Mouse (Mus musculus) heart, postnatal 25 days (tissue): Measurements from ENCODE around the gene Adipoq. TPM values are rescaled to one million over a fixed set of nuclear protein-coding genes. Genes with fewer than 3 reads are reported as not detected.
A peak's percentile ranks its signal among the peaks of the same experiment; 100 is the strongest.
"Not testable (repeated sequence)": the region's sequence is repeated elsewhere in the genome, so short reads cannot be mapped to it uniquely, and the experiment has no call there.

Source experiments
- DNase-seq: peaks from one replicate; pipeline ENCODE4 v3.0.0; 2022; ENCODE audit warnings: low spot score
- intact Hi-C: fragments of 180-260 bp; cut with DNase I; formaldehyde crosslinking; loops from one replicate; pipeline ENCODE4 v1.15.1; 2025
- total RNA-seq, 2 experiments: library from RNA; stranded (reverse); gene quantifications; 2 replicates each; pipeline ENCODE4 v1.2.3; 2021

Gene Adipoq
- total RNA-seq = 10 to 100 TPM in 1 of 2 experiments, 1 to 10 TPM in 1; 3.0 to 11.3 TPM

DNA sequence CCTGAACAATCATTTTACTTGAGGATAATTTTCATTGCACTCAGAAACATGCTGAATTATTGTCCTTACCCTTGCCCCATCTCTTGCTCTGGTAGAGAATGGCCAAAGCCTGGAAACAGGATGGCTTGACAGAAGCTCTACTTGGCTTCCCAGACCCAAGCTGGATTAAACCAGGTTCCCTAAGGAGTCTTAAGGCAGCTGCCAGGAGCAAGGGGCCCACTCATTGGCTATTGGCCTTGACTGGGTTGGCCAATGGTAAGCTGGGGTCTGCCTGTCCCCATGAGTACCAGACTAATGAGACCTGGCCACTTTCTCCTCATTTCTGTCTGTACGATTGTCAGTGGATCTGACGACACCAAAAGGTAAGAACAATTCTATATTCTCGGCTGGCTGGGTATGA lies at the start of gene Adipoq:
TSS of gene Adipoq (plus strand) at position 257 of the 400 bp plus-strand sequence.
- intact Hi-C loops = no loop called here
- no peak for DNase-seq

- intact Hi-C loops = not testable (repeated sequence)
These were observed 49.5 kb upstream of the Adipoq start for GRCm38 (mm10) chr16:23096886-23097285.

GRCm38 (mm10) chr16:23097290-23098104 lies 48.8 kb upstream of the Adipoq start:
- DNase-seq, intact Hi-C loops: not testable (repeated sequence)

More at GRCm38 (mm10) chr16:23096886-23097285, 49.5 kb upstream of the Adipoq start:
- DNase-seq = not testable (repeated sequence)

GRCm38 (mm10) chr16:23098105-23098452 lies 48.3 kb upstream of the Adipoq start:
- DNase-seq, intact Hi-C loops: not testable (repeated sequence)

GRCm38 (mm10) chr16:23099632-23100031 lies 46.7 kb upstream of the Adipoq start:
- DNase-seq = no peak
- intact Hi-C loops = no loop called here

DNA sequence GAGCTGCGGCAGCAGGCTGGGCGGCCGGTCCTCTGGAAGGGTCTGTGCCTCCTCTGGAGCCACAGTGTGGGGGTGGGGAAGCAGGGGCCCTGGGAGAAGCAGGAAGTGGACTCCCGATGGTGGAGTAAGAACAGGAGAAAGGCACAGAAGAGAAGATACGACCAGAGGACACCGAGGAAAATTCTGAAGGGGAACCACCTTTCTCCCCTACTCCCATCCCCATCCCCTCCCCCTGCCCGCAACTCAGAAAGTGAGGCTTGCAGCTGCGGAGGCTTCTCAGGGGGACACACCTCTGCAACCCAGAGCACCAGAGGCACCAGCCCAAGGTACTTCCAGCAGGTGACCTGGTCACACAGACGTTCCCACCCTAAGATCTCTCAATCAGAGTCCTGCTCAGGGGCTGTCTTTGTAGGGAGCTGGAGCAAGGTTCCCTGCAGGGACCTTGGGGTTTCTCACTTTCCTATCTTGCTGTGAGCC lies 46.2 kb upstream of the Adipoq start:
- DNase-seq = no peak
- intact Hi-C loops = no loop called here

DNA sequence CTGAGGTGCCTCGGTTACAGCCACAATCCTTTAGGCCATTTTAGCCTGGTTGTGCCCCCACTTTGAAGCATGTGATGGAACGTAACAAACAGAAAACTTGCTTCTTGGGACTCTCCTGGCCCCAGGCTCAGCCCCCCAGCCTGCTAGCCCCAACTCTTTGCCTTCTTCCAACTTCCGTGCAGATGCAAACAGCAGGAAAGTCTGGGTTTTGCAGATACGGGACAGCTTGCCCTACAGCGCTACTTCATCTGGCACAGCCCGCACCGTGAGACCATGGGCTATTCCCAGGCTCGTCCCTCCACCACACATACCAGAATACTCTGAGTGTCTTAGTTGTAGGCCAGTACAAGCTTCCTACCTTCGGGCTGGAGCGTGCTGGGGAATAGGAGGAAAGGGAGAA lies 45.7 kb upstream of the Adipoq start:
- intact Hi-C loops = no loop called here
- DNase-seq = no peak

DNA sequence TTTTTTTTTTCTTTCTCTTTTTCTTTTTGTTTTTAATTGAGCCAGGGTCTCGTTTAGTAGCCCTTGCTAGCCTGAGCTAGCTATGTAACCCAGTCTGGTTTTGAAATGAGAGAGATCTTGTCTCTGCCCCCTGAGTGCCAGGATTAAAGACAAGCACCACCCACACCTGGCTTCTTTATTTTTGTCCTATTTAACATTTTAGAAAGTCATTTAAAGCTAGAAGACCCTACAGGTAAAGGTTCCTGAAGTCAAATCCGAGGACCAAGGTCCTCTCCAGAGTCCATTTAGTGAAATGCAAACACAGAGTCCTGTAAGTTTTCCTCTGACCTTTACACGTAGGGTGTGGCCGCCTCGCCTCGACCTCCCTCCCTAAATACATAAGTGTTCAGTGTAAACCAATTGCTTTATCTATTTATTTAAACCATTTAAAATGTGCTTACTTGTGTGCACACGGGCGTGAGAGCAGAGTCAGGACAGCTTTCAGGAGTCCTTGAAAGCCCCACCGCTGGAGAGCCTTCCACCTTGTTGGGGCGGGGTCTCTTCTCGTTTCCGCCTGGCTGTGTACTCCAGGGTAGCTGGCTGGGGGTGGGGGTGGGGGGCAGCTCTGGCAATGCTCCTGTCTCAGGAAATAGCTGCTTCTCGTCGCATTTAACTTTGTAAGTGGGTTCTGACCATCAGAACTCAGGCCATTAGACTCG lies 43.8 kb upstream of the Adipoq start:
- intact Hi-C loops = no loop called here
- no peak for DNase-seq

DNA sequence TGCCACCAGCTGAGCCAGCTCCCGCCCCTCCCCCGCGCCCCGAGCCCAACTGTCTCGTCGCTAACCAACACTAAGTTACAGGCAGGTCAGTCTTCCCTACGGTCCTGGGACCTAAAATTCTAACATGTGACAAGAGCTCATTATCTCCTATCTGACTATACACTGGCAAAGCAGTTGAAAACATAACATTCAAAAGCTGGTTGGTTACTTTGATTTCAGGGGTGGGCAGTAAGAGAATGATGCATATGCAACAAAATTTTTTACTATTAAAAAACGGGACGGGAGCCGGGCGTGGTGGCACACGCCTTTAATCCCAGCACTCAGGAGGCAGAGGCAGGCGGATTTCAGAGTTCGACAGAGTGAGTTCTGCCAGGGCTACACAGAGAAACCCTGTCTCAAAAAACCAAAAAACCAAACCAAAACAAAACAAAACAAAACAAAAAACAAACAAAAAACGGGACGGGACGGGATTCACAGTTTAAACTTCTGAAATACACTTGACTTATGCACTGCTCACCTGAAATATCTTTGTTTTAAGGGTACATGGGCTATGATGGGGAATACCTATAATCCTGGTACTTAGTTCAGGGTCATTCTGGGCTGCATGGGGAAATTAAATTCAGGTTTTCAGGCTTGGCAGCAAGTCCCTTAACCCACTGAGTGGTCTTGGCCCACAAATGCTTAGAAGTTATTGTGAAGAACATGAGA lies 43.1 kb upstream of the Adipoq start:
- no peak for DNase-seq
- intact Hi-C loops = no loop called here

DNA sequence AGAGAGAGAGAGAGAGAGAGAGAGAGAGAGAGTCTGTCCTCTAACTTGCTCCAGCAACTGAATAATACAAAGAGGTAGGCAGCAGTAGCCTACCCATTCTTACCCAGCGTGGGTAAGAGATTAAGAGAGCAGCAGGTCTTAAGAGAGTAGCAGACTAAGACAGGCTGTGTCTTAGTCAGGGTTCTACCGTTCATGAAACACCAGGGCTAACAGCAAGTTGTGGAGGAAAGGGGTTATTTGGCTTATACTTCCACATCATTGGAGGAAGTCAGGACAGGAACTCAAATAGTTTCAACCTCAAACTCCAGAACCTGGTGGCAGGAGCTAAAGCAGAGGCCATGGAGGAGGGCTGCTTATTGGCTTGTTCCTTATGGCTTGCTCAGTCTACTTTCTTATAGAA lies 42.5 kb upstream of the Adipoq start:
- no peak for DNase-seq
- intact Hi-C loops = no loop called here

- DNase-seq = no peak
- intact Hi-C loops = loop anchor here (2.0 to 5.0 kb wide), 2 partner anchors 121 to 249 kb away; partner anchors contain the start of genes Dnajb11 and Tbccd1
These were observed 40.2 kb upstream of the Adipoq start for GRCm38 (mm10) chr16:23106121-23106520.

GRCm38 (mm10) chr16:23107231-23107942 lies 38.9 kb upstream of the Adipoq start, which contains the start of gene Eif4a2:
Gene Eif4a2 (plus strand): TSS chr16:23107444.
- intact Hi-C loops = loop anchor here (1.0 to 5.0 kb wide), 3 partner anchors 20 to 251 kb away; partner anchors contain the start of genes Dnajb11, Rfc4 and Tbccd1

DNA sequence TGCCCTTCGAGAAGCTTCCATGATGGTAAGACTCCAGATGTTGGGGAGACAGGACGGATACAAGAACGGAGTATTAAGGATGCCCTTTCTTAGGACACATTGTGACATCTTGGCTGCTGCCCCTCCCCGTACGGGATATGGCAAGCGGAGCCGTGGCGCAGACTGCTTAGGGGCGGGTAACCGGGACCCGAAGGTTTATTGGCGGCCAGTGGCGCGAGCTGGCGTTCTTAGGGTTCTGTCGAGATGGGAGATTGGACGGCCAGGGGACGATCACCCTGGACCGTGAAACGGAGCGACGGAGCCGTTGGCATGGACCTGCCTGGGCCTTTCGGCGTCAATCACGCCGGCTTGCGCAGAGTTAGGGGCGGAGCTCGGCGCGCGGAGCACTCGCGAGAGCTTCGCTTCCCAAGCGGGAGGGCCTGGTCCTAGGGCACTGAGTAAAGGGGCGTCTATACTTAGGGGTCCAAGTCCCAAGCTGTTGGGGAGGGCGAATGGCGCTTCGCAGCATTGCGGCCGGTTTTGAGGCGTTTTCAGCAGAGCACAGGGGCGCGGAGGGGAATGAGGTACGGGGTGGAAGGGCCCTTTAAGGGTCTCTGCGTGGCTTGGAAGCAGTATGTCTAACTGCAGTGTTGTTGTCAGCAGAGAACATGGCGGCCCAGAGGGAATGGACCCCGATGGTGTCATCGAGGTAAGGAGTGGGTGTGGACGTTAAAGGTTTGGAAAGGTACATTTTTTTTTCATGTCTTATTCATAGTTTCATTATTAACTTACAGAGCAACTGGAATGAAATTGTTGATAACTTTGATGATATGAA lies 38.2 kb upstream of the Adipoq start:
- DNase-seq = peak; percentile 77
- intact Hi-C loops = loop anchor here (1.0 to 5.0 kb wide), 3 partner anchors 19 to 251 kb away; partner anchors contain the start of genes Dnajb11, Rfc4 and Tbccd1

More at GRCm38 (mm10) chr16:23107231-23107942, 38.9 kb upstream of the Adipoq start, which contains the start of gene Eif4a2:
- DNase-seq = peak; percentile 88

GRCm38 (mm10) chr16:23108943-23109342 lies 37.4 kb upstream of the Adipoq start:
- intact Hi-C loops = loop anchor here (5.0 kb wide), 1 partner anchor 118 kb away; no protein-coding TSS in a partner anchor
- DNase-seq = no peak

DNA sequence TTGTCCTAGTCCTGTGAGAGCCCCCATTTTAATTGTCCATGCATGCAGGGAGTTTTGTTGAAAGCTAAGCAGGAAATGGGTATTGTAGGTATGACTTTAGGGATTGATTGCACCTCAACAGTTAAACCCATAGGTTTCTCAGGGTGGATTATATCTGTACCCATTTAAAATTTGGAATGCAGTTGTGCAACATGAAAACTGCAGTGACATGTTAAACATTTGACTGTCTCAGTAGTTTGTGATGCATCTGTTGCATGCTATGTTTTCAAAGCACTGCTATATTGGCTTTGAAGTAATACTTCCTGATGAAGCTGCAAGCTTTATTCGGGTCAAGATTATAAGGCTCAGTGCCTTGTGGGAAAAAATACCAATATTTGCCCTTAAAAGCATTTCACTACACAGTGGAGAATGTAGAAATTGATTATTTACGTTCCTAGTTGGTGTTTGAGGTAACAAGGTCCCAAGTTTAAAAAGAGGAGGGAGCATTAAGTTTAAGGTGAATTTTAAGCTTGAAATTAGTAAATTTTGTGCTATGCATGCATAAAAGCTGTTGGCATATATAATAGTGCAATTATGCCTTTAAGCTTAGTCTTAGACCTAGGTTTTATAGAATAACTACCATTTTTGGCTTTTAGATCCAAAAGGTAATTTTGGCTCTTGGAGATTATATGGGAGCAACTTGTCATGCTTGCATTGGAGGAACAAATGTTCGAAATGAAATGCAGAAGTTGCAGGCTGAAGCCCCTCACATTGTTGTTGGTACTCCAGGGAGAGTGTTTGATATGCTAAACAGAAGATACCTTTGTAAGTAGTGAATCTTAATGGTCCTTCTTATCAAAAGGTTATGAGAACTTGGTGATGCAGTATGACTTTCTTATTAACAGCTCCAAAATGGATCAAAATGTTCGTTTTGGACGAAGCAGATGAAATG lies 36.7 kb upstream of the Adipoq start:
- intact Hi-C loops = loop anchor here (5.0 kb wide), 1 partner anchor 118 kb away; no protein-coding TSS in a partner anchor

GRCm38 (mm10) chr16:23112348-23112747 lies 34.0 kb upstream of the Adipoq start:
- intact Hi-C loops = no loop called here
- no peak for DNase-seq

More for the DNA sequence above, 36.7 kb upstream of the Adipoq start:
- DNase-seq = no peak

- DNase-seq = no peak
- intact Hi-C loops = no loop called here
These were observed 33.4 kb upstream of the Adipoq start for GRCm38 (mm10) chr16:23112861-23113435.
